Mouse (Mus musculus): ENCODE data around the gene Inpp4b.

- TF ChIP-seq CTCF (IDR thresholded peaks at IDR 0.05; ENCODE audit: insufficient read depth, low read depth, low read length) (no peak), POLR2A (IDR thresholded peaks at IDR 0.05; ENCODE audit: insufficient read depth, low read depth, low read length) (no peak)
Observed at GRCm38 (mm10) chr8:81812051-81812751, 469.8 kb downstream of the Inpp4b start.

All from olfactory bulb, adult 2 months (tissue).